Mouse (Mus musculus): ENCODE measurements around the gene Twistnb. TPM values are rescaled to one million over a fixed set of nuclear protein-coding genes. Genes with fewer than 3 reads are reported as not detected.

Twistnb gene
- 42.6 and 46.3 TPM in 2 replicates for polyA plus RNA-seq (2014; fragmentation: Nextera tagmentation; extraction: Ambion mirVana)

- Histone ChIP-seq H3K4me2 (ENCODE audit: low read depth, low read length, severe bottlenecking) (peak within 1 kb of the TSS; percentile 64), H3K27ac (ENCODE audit: low read depth, low read length) (peak within 1 kb of the TSS; percentile 31; the same call in 1 of the 2 replicates), H3K9me3 (ENCODE audit: control insufficient read depth, low read length) (no peaks in the 10 kb centered on the region), H3K9ac (ENCODE audit: low read length) (peak within 1 kb of the TSS; percentile 83), H3K36me3 (ENCODE audit: control insufficient read depth, insufficient read depth, low read length) (no peaks in the 10 kb centered on the region), H3K27me3 (ENCODE audit: control insufficient read depth, insufficient read depth, low read length) (no peaks in the 10 kb centered on the region), H3K4me3 (ENCODE audit: low read depth, low read length) (peak within 1 kb of the TSS; percentile 96), H3K4me1 (replicated peaks; ENCODE audit: control insufficient read depth, insufficient read depth, low read length) (no peaks in the 10 kb centered on the region; the same call in 1 of the 2 replicates)
- ATAC-seq (replicated peaks; ENCODE audit: low FRiP score) (peak; percentile 97), DNase-seq (ENCODE audit: low spot score) (peak; percentile 98)
- WGBS: under 1% methylated on average over 66 of the region's 66 CpGs
Measured at GRCm38 (mm10) chr12:33429387-33430160, at the start of gene Twistnb. Twistnb (plus strand) TSS chr12:33429635.

- Histone ChIP-seq H3K4me3 (ENCODE audit: low read depth, low read length) (no peak overlapping the region), H3K27ac (ENCODE audit: low read depth, low read length) (no peak overlapping the region), H3K4me2 (ENCODE audit: low read depth, low read length, severe bottlenecking) (no peak overlapping the region), H3K4me1 (replicated peaks; ENCODE audit: control insufficient read depth, insufficient read depth, low read length) (no peaks in the 10 kb centered on the region), H3K36me3 (ENCODE audit: control insufficient read depth, insufficient read depth, low read length) (no peaks in the 10 kb centered on the region), H3K27me3 (ENCODE audit: control insufficient read depth, insufficient read depth, low read length) (no peaks in the 10 kb centered on the region), H3K9me3 (ENCODE audit: control insufficient read depth, low read length) (no peaks in the 10 kb centered on the region), H3K9ac (ENCODE audit: low read length) (no peak overlapping the region)
- 7% methylated on average over 5 of the region's 5 CpGs for WGBS
- peak; percentile 80 for ATAC-seq (replicated peaks; ENCODE audit: low FRiP score)
- peak; percentile 87 for DNase-seq (ENCODE audit: low spot score)
Measured at GRCm38 (mm10) chr12:33388842-33389241, 40.6 kb upstream of the Twistnb start.

GRCm38 (mm10) chr12:33390844-33391560 lies 38.4 kb upstream of the Twistnb start:
- Histone ChIP-seq H3K9me3 (ENCODE audit: control insufficient read depth, low read length) (no peaks in the 10 kb centered on the region), H3K9ac (ENCODE audit: low read length) (no peak overlapping the region), H3K4me1 (replicated peaks; ENCODE audit: control insufficient read depth, insufficient read depth, low read length) (no peaks in the 10 kb centered on the region), H3K4me3 (ENCODE audit: low read depth, low read length) (no peak overlapping the region), H3K36me3 (ENCODE audit: control insufficient read depth, insufficient read depth, low read length) (no peaks in the 10 kb centered on the region), H3K27ac (ENCODE audit: low read depth, low read length) (no peak overlapping the region), H3K4me2 (ENCODE audit: low read depth, low read length, severe bottlenecking) (no peak overlapping the region), H3K27me3 (ENCODE audit: control insufficient read depth, insufficient read depth, low read length) (no peaks in the 10 kb centered on the region)
- DNase-seq (ENCODE audit: low spot score): no peak
- 82% methylated on average over 2 of the region's 2 CpGs for WGBS
- no peak for ATAC-seq (replicated peaks; ENCODE audit: low FRiP score)

- Histone ChIP-seq H3K4me2 (ENCODE audit: low read depth, low read length, severe bottlenecking) (peak within 1 kb of the TSS; percentile 55), H3K4me1 (replicated peaks; ENCODE audit: control insufficient read depth, insufficient read depth, low read length) (no peaks in the 10 kb centered on the region), H3K27ac (ENCODE audit: low read depth, low read length) (no peak within 1 kb of the TSS), H3K9ac (ENCODE audit: low read length) (peak within 1 kb of the TSS; percentile 23; the same call in 1 of the 2 replicates), H3K27me3 (ENCODE audit: control insufficient read depth, insufficient read depth, low read length) (no peaks in the 10 kb centered on the region), H3K4me3 (ENCODE audit: low read depth, low read length) (peak within 1 kb of the TSS; percentile 26), H3K9me3 (ENCODE audit: control insufficient read depth, low read length) (no peaks in the 10 kb centered on the region), H3K36me3 (ENCODE audit: control insufficient read depth, insufficient read depth, low read length) (no peaks in the 10 kb centered on the region)
- WGBS: 9% methylated on average over 24 of the region's 24 CpGs
- DNase-seq (ENCODE audit: low spot score) (peak; percentile 74), ATAC-seq (replicated peaks; ENCODE audit: low FRiP score) (peak; percentile 75)
Measured at GRCm38 (mm10) chr12:33394804-33395623, 34.4 kb upstream of the Twistnb start, which contains the start of gene Efcab10. Efcab10 (plus strand) TSS chr12:33394854.

GRCm38 (mm10) chr12:33403265-33403693 lies 26.2 kb upstream of the Twistnb start:
- Histone ChIP-seq H3K36me3 (ENCODE audit: control insufficient read depth, insufficient read depth, low read length) (no peaks in the 10 kb centered on the region), H3K9ac (ENCODE audit: low read length) (no peak overlapping the region), H3K27me3 (ENCODE audit: control insufficient read depth, insufficient read depth, low read length) (no peaks in the 10 kb centered on the region), H3K9me3 (ENCODE audit: control insufficient read depth, low read length) (no peaks in the 10 kb centered on the region), H3K27ac (ENCODE audit: low read depth, low read length) (no peak overlapping the region), H3K4me3 (ENCODE audit: low read depth, low read length) (no peak overlapping the region), H3K4me1 (replicated peaks; ENCODE audit: control insufficient read depth, insufficient read depth, low read length) (0 out of 2 replicates have a peak, but pooled peaks cover 2% of the 10 kb centered on the region), H3K4me2 (ENCODE audit: low read depth, low read length, severe bottlenecking) (no peak overlapping the region)
- WGBS: 56% methylated on average over 7 of the region's 7 CpGs
- ATAC-seq (replicated peaks; ENCODE audit: low FRiP score) (no peak), DNase-seq (ENCODE audit: low spot score) (no peak)

GRCm38 (mm10) chr12:33404996-33405395 lies 24.4 kb upstream of the Twistnb start:
- Histone ChIP-seq H3K27ac (ENCODE audit: low read depth, low read length) (no peak overlapping the region), H3K27me3 (ENCODE audit: control insufficient read depth, insufficient read depth, low read length) (no peaks in the 10 kb centered on the region), H3K9me3 (ENCODE audit: control insufficient read depth, low read length) (no peaks in the 10 kb centered on the region), H3K9ac (ENCODE audit: low read length) (no peak overlapping the region), H3K4me2 (ENCODE audit: low read depth, low read length, severe bottlenecking) (no peak overlapping the region), H3K4me3 (ENCODE audit: low read depth, low read length) (no peak overlapping the region), H3K36me3 (ENCODE audit: control insufficient read depth, insufficient read depth, low read length) (no peaks in the 10 kb centered on the region), H3K4me1 (replicated peaks; ENCODE audit: control insufficient read depth, insufficient read depth, low read length) (0 out of 2 replicates have a peak, but pooled peaks cover 2% of the 10 kb centered on the region)
- WGBS: 48% methylated on average over 5 of the region's 5 CpGs
- DNase-seq (ENCODE audit: low spot score): no peak
- no peak for ATAC-seq (replicated peaks; ENCODE audit: low FRiP score)

- Histone ChIP-seq H3K9ac (ENCODE audit: low read length) (no peak overlapping the region), H3K4me2 (ENCODE audit: low read depth, low read length, severe bottlenecking) (no peak overlapping the region), H3K27me3 (ENCODE audit: control insufficient read depth, insufficient read depth, low read length) (no peaks in the 10 kb centered on the region), H3K9me3 (ENCODE audit: control insufficient read depth, low read length) (no peaks in the 10 kb centered on the region), H3K4me3 (ENCODE audit: low read depth, low read length) (no peak overlapping the region), H3K36me3 (ENCODE audit: control insufficient read depth, insufficient read depth, low read length) (no peaks in the 10 kb centered on the region), H3K27ac (ENCODE audit: low read depth, low read length) (no peak overlapping the region), H3K4me1 (replicated peaks; ENCODE audit: control insufficient read depth, insufficient read depth, low read length) (0 out of 2 replicates have a peak, but pooled peaks cover 2% of the 10 kb centered on the region)
- DNase-seq (ENCODE audit: low spot score) (no peak), ATAC-seq (replicated peaks; ENCODE audit: low FRiP score) (no peak)
- WGBS: 44% methylated on average over 6 of the region's 6 CpGs
Measured at GRCm38 (mm10) chr12:33405398-33406026, 23.9 kb upstream of the Twistnb start.

All from forebrain, embryonic 11.5 days (tissue).